Mouse (Mus musculus): ENCODE measurements around the gene Stxbp5. TPM values are rescaled to one million over a fixed set of nuclear protein-coding genes. Genes with fewer than 3 reads are reported as not detected.
"Not testable (repeated sequence)": the region's sequence is repeated elsewhere in the genome, so short reads cannot be mapped to it uniquely, and the experiment has no call there.

Stxbp5 gene
- polyA plus RNA-seq, 1 experiment: 21.3 TPM

DNA sequence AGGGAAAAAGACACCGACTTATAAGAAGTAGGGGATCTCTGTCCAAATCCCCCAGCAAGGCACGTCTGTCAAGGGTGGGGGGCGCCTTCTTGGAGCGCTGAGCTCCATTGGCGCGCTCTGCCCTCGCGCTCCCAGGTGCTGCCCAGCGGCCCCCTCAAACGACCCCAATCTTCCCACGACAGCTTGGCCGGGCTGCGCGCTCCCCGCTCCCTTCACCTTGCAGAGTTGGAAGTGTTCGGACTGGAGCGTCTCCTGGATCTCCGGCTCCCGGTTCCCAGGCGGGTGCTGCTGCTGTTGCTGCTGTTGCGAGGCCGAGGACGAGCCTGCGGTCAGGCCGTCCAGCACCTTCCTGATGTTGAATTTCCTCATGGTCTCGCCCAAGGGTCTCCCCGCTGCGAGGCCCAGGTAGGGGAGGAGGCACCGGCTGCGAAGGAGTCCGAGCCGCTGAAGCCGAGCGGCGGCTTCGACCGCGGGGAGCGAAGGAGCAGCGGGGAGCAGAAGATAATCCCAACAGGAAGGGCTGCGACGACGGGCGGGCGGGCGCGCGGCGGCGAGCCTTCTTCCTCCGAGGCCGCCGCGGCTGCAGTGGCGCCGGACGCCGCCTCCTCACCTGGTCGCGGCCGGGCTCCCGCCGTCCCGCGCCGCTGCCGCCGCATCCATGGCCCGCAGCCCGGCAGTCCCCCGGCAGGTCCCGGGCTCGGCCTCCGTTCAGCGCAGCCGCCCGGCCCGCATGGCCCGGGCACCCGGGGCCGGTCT, 386 bp downstream of the Stxbp5 start:
- Histone ChIP-seq H3K4me1 (ENCODE audit: control insufficient read depth, insufficient read depth, insufficient read length, low read length) (no peaks in the 10 kb centered on the region; the same call in none of the 2 replicates), H3K27ac (ENCODE audit: insufficient read depth, low read depth, low read length) (peak overlapping the region; percentile 80), H3K27me3 (ENCODE audit: control insufficient read depth, insufficient read depth, low read length) (no peaks in the 10 kb centered on the region), H3K36me3 (ENCODE audit: control insufficient read depth, insufficient read depth, low read length) (peaks cover 2% of the 10 kb centered on the region; the same call in 1 of the 2 replicates), H3K4me3 (ENCODE audit: low read depth, low read length) (peak overlapping the region; percentile 72)
- under 1% methylated on average over 80 of the region's 81 CpGs for WGBS
- TF ChIP-seq POLR2A (IDR thresholded peaks at IDR 0.05; ENCODE audit: low read depth, low read length) (no peak), CTCF (IDR thresholded peaks at IDR 0.05; ENCODE audit: extremely low read depth, insufficient read length, insufficient replicate concordance, low read depth, low read length) (no peak)

DNA sequence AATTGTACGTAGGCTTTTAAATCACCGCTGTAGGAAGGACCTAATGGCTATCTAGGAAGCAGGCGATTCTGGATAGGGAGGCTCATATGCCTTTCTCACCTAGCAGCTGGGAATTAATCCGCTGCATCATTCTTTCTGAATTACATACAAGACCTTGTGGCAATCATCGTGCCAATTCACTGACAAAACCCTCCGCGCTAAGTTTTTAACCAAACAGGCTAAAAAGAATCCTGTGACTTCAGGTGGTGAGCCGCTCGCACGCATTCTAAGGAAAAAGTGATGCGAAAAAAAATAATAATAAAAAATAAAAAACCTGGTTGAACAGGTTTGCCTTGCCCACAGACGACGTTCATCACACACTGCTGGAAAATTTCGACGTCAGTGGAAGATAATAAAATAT, 1.1 kb downstream of the Stxbp5 start:
- H3K27ac ChIP-seq (ENCODE audit: insufficient read depth, low read depth, low read length): no peak overlapping the region

DNA sequence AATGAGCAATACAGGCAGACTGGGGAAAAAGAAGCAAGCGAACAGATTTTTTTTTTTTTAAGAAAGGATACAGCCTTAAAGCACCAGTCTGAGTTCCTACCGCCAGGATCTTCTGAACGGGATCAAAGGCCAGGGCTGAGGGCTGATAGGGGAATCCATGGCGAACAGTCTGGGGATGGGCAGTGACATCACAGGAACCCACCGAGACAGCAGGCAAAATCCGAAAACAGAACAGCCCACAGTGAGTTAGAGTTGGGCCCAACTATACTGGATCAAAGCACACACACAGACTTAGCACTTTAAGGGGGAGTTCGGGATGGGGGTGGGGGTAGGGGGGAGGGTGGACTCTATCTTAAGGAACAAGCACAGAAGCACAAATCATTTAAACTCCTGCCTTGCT, 1.8 kb downstream of the Stxbp5 start:
- Histone ChIP-seq H3K27me3 (ENCODE audit: control insufficient read depth, insufficient read depth, low read length) (no peaks in the 10 kb centered on the region), H3K36me3 (ENCODE audit: control insufficient read depth, insufficient read depth, low read length) (peaks cover 6% of the 10 kb centered on the region), H3K4me1 (ENCODE audit: control insufficient read depth, insufficient read depth, insufficient read length, low read length) (no peaks in the 10 kb centered on the region; the same call in none of the 2 replicates), H3K27ac (ENCODE audit: insufficient read depth, low read depth, low read length) (no peak overlapping the region), H3K4me3 (ENCODE audit: low read depth, low read length) (peak overlapping the region; percentile 60)
- WGBS: 12% methylated on average over 7 of the region's 7 CpGs
- TF ChIP-seq POLR2A (IDR thresholded peaks at IDR 0.05; ENCODE audit: low read depth, low read length) (no peak), CTCF (IDR thresholded peaks at IDR 0.05; ENCODE audit: extremely low read depth, insufficient read length, insufficient replicate concordance, low read depth, low read length) (no peak)

More for the DNA sequence above, 1.1 kb downstream of the Stxbp5 start:
- Histone ChIP-seq H3K27me3 (ENCODE audit: control insufficient read depth, insufficient read depth, low read length) (no peaks in the 10 kb centered on the region), H3K4me3 (ENCODE audit: low read depth, low read length) (peak overlapping the region; percentile 72; the same call in 1 of the 2 replicates), H3K4me1 (ENCODE audit: control insufficient read depth, insufficient read depth, insufficient read length, low read length) (no peaks in the 10 kb centered on the region; the same call in none of the 2 replicates), H3K36me3 (ENCODE audit: control insufficient read depth, insufficient read depth, low read length) (peaks cover 4% of the 10 kb centered on the region)
- 7% methylated on average over 15 of the region's 15 CpGs for WGBS
- TF ChIP-seq CTCF (IDR thresholded peaks at IDR 0.05; ENCODE audit: extremely low read depth, insufficient read length, insufficient replicate concordance, low read depth, low read length) (no peak), POLR2A (IDR thresholded peaks at IDR 0.05; ENCODE audit: low read depth, low read length) (no peak)

DNA sequence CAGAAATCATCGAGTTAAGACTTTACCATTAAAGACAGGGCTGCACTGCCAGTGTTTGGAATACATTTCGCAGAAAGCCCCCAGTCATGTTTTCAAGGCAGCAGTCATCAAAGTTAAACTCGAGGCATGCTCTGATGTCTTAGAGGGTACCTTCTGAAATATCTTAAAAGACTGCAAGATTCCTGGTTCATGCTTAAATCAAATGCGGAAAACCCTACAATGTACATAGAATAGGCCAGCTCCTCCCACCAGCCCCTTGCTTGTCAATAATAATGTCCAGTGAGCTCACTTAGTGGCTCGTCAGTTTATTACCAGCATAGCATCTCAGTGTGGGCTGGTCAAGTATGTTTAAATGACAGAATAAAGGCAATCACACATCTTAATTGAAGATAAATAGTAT, 3.0 kb downstream of the Stxbp5 start:
- peaks cover 6% of the 10 kb centered on the region for H3K36me3 ChIP-seq (ENCODE audit: control insufficient read depth, insufficient read depth, low read length)
- TF ChIP-seq CTCF (IDR thresholded peaks at IDR 0.05; ENCODE audit: extremely low read depth, insufficient read length, insufficient replicate concordance, low read depth, low read length): no peak
- no peak for TF ChIP-seq POLR2A (IDR thresholded peaks at IDR 0.05; ENCODE audit: low read depth, low read length)
- no peaks in the 10 kb centered on the region for H3K27me3 ChIP-seq (ENCODE audit: control insufficient read depth, insufficient read depth, low read length)
- H3K4me3 ChIP-seq (ENCODE audit: low read depth, low read length): no peak overlapping the region
- no peaks in the 10 kb centered on the region; the same call in none of the 2 replicates for H3K4me1 ChIP-seq (ENCODE audit: control insufficient read depth, insufficient read depth, insufficient read length, low read length)
- no peak overlapping the region for H3K27ac ChIP-seq (ENCODE audit: insufficient read depth, low read depth, low read length)
- WGBS: 86% methylated on average over 5 of the region's 5 CpGs

DNA sequence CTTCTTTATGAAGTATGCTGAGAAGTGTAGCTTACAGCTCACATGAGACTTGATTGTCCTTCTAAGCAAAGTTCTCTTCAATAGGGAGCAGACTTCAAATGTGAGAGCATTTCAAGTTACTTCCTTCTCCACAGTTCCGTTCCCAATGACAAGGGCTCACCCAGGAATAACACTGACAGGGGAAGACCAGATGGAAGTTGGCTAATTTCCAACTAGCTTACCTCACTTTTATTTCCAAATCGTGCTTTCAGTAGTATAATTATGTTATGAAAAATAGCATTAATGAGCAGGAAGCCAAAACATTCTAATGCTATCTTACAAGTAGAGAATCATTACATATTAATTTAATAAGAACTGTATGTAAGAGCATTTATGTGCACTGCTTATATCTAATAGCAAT, 7.3 kb downstream of the Stxbp5 start:
- H3K27me3 ChIP-seq (ENCODE audit: control insufficient read depth, insufficient read depth, low read length): no peaks in the 10 kb centered on the region
- H3K4me3 ChIP-seq (ENCODE audit: low read depth, low read length): no peak overlapping the region
- TF ChIP-seq CTCF (IDR thresholded peaks at IDR 0.05; ENCODE audit: extremely low read depth, insufficient read length, insufficient replicate concordance, low read depth, low read length): no peak
- no peak for TF ChIP-seq POLR2A (IDR thresholded peaks at IDR 0.05; ENCODE audit: low read depth, low read length)
- H3K4me1 ChIP-seq (ENCODE audit: control insufficient read depth, insufficient read depth, insufficient read length, low read length): no peaks in the 10 kb centered on the region
- no peak overlapping the region for H3K27ac ChIP-seq (ENCODE audit: insufficient read depth, low read depth, low read length)
- 23% methylated on average over 2 of the region's 2 CpGs for WGBS
- peaks cover 6% of the 10 kb centered on the region for H3K36me3 ChIP-seq (ENCODE audit: control insufficient read depth, insufficient read depth, low read length)

DNA sequence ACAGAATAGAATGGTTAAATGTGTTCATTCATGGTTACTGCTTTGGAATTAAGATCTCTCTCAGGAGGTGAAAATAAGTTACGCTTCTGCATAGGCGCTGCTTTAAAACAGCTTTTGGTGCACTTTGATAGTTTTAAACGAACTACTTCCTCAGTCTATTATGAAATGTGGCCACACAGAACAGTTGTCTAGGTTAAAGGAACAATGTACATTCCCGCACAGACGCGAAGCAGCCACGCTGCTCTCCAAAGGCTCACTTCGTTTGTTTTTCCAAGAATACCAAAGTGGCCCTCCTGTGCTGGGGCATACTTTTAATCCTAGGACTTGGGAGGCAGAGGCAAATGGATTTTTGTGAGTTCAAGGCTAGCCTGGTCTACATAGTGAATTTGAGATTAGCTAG, 11.2 kb downstream of the Stxbp5 start:
- Histone ChIP-seq H3K4me1 (ENCODE audit: control insufficient read depth, insufficient read depth, insufficient read length, low read length) (no peaks in the 10 kb centered on the region), H3K4me3 (ENCODE audit: low read depth, low read length) (no peak overlapping the region), H3K36me3 (ENCODE audit: control insufficient read depth, insufficient read depth, low read length) (peaks cover 5% of the 10 kb centered on the region), H3K27me3 (ENCODE audit: control insufficient read depth, insufficient read depth, low read length) (no peaks in the 10 kb centered on the region), H3K27ac (ENCODE audit: insufficient read depth, low read depth, low read length) (no peak overlapping the region)
- TF ChIP-seq POLR2A (IDR thresholded peaks at IDR 0.05; ENCODE audit: low read depth, low read length) (no peak), CTCF (IDR thresholded peaks at IDR 0.05; ENCODE audit: extremely low read depth, insufficient read length, insufficient replicate concordance, low read depth, low read length) (no peak)
- WGBS: 74% methylated on average over 8 of the region's 8 CpGs

DNA sequence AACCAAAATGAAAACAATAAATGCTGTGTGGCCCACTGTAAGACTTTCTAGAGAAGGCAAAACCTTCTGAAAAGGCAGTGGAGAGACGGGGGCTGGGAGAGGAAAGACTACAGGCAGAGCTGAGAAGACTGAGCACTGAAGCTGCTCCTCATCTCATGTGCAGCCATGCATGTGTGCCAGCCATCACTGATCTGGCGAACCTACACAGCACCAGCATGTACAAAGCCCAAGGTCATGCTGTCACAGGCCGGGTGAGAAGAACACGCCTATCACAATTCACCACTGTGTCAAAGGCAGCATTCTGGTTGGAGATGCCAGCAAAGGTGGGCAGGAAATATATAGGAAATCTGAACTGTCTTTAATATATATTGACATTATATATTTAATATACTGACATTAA, 12.2 kb downstream of the Stxbp5 start:
- peaks cover 5% of the 10 kb centered on the region; the same call in 1 of the 2 replicates for H3K36me3 ChIP-seq (ENCODE audit: control insufficient read depth, insufficient read depth, low read length)
- TF ChIP-seq POLR2A (IDR thresholded peaks at IDR 0.05; ENCODE audit: low read depth, low read length) (no peak), CTCF (IDR thresholded peaks at IDR 0.05; ENCODE audit: extremely low read depth, insufficient read length, insufficient replicate concordance, low read depth, low read length) (no peak)

DNA sequence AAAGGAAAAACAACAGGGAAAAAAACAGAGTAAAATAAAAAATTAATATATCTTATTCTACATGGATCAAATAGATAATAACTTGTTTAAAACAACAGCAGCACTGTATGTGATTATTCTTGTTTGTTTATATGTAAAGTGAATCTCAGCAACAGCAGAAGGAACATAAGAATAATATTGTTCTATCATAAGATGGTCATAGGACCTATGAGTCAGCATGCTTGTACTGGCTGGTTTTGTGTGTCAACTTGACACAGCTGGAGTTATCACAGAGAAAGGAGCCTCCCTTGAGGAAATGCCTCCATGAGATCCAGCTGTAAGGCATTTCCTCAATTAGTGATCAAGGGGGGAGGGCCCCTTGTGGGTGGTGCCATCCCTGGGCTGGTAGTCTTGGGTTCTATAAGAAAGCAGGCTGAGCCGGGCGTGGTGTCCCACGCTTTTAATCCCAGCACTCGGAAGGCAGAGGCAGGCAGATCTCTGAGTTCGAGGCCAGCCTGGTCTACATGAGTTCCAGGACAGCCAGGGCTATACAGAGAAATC, 19.0 kb downstream of the Stxbp5 start:
- WGBS: 83% methylated on average over 5 of the region's 5 CpGs
- H3K36me3 ChIP-seq (ENCODE audit: control insufficient read depth, insufficient read depth, low read length); H3K4me1 ChIP-seq (ENCODE audit: control insufficient read depth, insufficient read depth, insufficient read length, low read length): not testable (repeated sequence)

More for the DNA sequence above, 12.2 kb downstream of the Stxbp5 start:
- no peak overlapping the region for H3K4me3 ChIP-seq (ENCODE audit: low read depth, low read length)
- H3K27ac ChIP-seq (ENCODE audit: insufficient read depth, low read depth, low read length): no peak overlapping the region
- H3K4me1 ChIP-seq (ENCODE audit: control insufficient read depth, insufficient read depth, insufficient read length, low read length): no peaks in the 10 kb centered on the region
- 75% methylated on average over 4 of the region's 4 CpGs for WGBS
- no peaks in the 10 kb centered on the region for H3K27me3 ChIP-seq (ENCODE audit: control insufficient read depth, insufficient read depth, low read length)

More for the DNA sequence above, 19.0 kb downstream of the Stxbp5 start:
- H3K27ac ChIP-seq (ENCODE audit: insufficient read depth, low read depth, low read length); H3K27me3 ChIP-seq (ENCODE audit: control insufficient read depth, insufficient read depth, low read length); H3K4me3 ChIP-seq (ENCODE audit: low read depth, low read length): not testable (repeated sequence)

All from small intestine, adult 2 months (tissue).